Mouse (Mus musculus): Measurements from ENCODE around the gene Acot2.

DNA sequence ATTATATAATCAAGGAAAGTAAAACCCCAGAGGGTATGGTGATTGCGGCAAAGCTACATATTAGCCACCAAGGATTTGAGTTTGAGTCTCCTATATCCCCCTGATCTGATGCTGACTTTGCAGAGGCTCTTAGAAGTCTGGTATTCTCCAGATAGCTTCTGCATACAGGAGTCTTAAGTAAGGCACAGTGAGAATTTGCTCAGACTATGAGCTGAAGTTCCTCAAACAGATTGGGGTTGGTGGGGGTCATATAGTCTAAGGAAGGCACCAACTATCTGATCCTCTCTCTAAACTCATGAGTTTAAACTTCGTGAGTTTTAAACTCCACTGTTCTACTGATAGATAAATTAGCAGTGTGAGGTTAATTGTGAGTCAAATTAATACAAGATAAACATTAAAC is 48.3 kb upstream of the Acot2 start:
- TF ChIP-seq POLR2A (IDR thresholded peaks at IDR 0.05; ENCODE audit: insufficient read length, low read depth) (no peak), USF1 (IDR thresholded peaks at IDR 0.05; ENCODE audit: low read depth) (no peak), MAX (IDR thresholded peaks at IDR 0.05; ENCODE audit: low read depth) (no peak), SRF (IDR thresholded peaks at IDR 0.05; ENCODE audit: control insufficient read depth, insufficient read length, low read depth) (no peak), CEBPB (IDR thresholded peaks at IDR 0.05; ENCODE audit: insufficient read depth, poor library complexity, severe bottlenecking) (no peak), POLR2AphosphoS2 (IDR thresholded peaks at IDR 0.05; ENCODE audit: insufficient read length, low read depth) (no peak), TCF3 (IDR thresholded peaks at IDR 0.05; ENCODE audit: insufficient read length, low read depth) (no peak)

All from myocyte (in vitro differentiated cells).